8 mouse cellular contexts compared by ENCODE assay signal in the genomic region with DNA sequence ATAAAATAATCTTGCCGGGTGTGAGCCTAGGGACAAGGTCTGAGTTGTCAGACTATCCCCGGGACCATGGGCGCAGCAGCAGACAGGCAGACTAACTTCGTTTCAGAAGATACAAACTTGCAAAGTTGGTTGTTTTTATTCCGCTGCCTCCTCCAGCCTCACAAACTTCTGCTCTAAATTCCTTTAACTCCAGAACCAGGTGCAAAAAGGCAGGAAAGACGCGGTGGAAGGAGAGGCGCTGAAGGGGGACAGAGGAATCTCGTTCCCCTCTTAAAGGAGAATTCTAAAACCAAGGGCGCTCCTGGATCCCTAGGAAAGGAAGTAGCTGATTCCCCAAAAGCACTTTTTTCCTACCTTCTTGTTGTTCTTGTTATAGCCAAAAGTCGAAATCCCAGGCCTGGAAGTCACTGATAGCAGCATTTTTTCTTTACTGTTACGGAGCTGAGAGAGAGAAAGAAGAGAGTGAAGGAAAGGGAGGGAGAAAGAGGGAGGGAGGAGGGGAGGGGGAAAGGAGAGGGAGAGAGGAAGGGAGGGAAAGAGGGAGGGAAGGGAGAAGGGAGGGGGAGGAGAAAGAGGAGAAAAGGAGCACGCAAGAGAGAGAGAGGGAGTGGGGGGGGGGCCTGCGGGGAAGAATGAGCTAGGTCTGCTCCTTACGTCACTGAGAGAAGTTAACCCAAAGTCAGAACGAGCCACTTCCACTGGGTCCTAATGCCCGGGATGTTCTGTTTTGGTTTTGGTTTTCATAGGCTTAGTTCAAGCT. TPM values are rescaled to one million over a fixed set of nuclear protein-coding genes. Genes with fewer than 3 reads are reported as not detected.
A peak's percentile ranks its signal among the peaks of the same experiment; 100 is the strongest.
DNase-seq lines count a peak whose midpoint lies in the region; ATAC-seq lines count a peak whose summit lies in the region.

No protein-coding gene starts in this region.

- DNase-seq in adipocyte (ENCODE audit: low spot score): peak; percentile 91
- peak; percentile 49 for DNase-seq in gastrocnemius, postnatal 10 days
- DNase-seq in hindlimb bud, embryonic 11.5 days (ENCODE audit: extremely low spot score, low read depth, low spot score): peak; percentile 73
- peak; percentile 25 to 62 for DNase-seq in left cerebral cortex, postnatal 10 days (ENCODE audit: extremely low spot score in 1 of 2, low spot score in 2 of 2)
- peak; percentile 45 to 49 for DNase-seq in right cerebral cortex, postnatal 10 days (ENCODE audit: low spot score in 2 of 2)
- DNase-seq in yolk sac, embryonic 10.5 days (ENCODE audit: low spot score): peak; percentile 88

- ATAC-seq in common myeloid progenitor, adult 5-6 weeks (replicated peaks; ENCODE audit: low read depth, poor library complexity, severe bottlenecking): peak; percentile 96
- ATAC-seq in megakaryocyte, adult 5-6 weeks (ENCODE audit: poor library complexity, severe bottlenecking): peak; percentile 99

- intact Hi-C loops in left cerebral cortex, postnatal 10 days (cut with DNase I): no loop called here

RNA-seq across cellular contexts. Expression of a gene that starts 3.9 kb away (rescaled TPM):
- 4.7 and 8.7 TPM in 2 replicates for total RNA-seq in common myeloid progenitor, adult 5-6 weeks (2017)
- 10 to 100 TPM; 64.2 to 65.3 TPM for total RNA-seq in gastrocnemius, postnatal 10 days (2021)
- total RNA-seq in left cerebral cortex, postnatal 10 days (2021): 10 to 100 TPM; 10.7 to 11.6 TPM
- total RNA-seq in megakaryocyte, adult 5-6 weeks (2015): 2.9 and 4.0 TPM in 2 replicates
- total RNA-seq in megakaryocyte, adult 5-6 weeks (2017): 1.5 and 5.4 TPM in 2 replicates

RNA-seq across cellular contexts. Expression of a gene that starts 18.1 kb away (rescaled TPM):
- total RNA-seq in common myeloid progenitor, adult 5-6 weeks (2017): 4.3 and 5.8 TPM in 2 replicates
- total RNA-seq in gastrocnemius, postnatal 10 days (2021): 1 to 10 TPM; 1.1 to 1.4 TPM
- 10 to 100 TPM; 17.8 to 18.7 TPM for total RNA-seq in left cerebral cortex, postnatal 10 days (2021)
- total RNA-seq in megakaryocyte, adult 5-6 weeks (2015): 0.71 TPM in 1 of 2 replicates, not detected in the other
- total RNA-seq in megakaryocyte, adult 5-6 weeks (2017): not detected in 2 replicates

RNA-seq across cellular contexts. Expression of a gene that starts 35.4 kb away (rescaled TPM):
- 18.1 and 24.8 TPM in 2 replicates for total RNA-seq in common myeloid progenitor, adult 5-6 weeks (2017)
- 10 to 100 TPM; 36.9 to 37.7 TPM for total RNA-seq in gastrocnemius, postnatal 10 days (2021)
- total RNA-seq in left cerebral cortex, postnatal 10 days (2021): 10 to 100 TPM; 11.5 to 12.6 TPM
- total RNA-seq in megakaryocyte, adult 5-6 weeks (2015): 6.5 and 6.9 TPM in 2 replicates
- total RNA-seq in megakaryocyte, adult 5-6 weeks (2017): 9.0 and 10.6 TPM in 2 replicates

RNA-seq across cellular contexts. Expression of a gene that starts 49.5 kb away (rescaled TPM):
- total RNA-seq in common myeloid progenitor, adult 5-6 weeks (2017): 1.2 TPM in 1 of 2 replicates, not detected in the other
- not detected for total RNA-seq in gastrocnemius, postnatal 10 days (2021)
- not detected for total RNA-seq in left cerebral cortex, postnatal 10 days (2021)
- not detected in 2 replicates for total RNA-seq in megakaryocyte, adult 5-6 weeks (2015)
- total RNA-seq in megakaryocyte, adult 5-6 weeks (2017): 0.33 TPM in 1 of 2 replicates, not detected in the other

RNA-seq across cellular contexts. Expression of a gene that starts 55.7 kb away (rescaled TPM):
- total RNA-seq in common myeloid progenitor, adult 5-6 weeks (2017): 98.6 and 102 TPM in 2 replicates
- 1 to 10 TPM; 7.5 to 8.8 TPM for total RNA-seq in gastrocnemius, postnatal 10 days (2021)
- 1 to 10 TPM; 8.3 to 9.7 TPM for total RNA-seq in left cerebral cortex, postnatal 10 days (2021)
- total RNA-seq in megakaryocyte, adult 5-6 weeks (2015): 14.1 and 16.1 TPM in 2 replicates
- 33.2 and 34.2 TPM in 2 replicates for total RNA-seq in megakaryocyte, adult 5-6 weeks (2017)

Comparison
In these comparisons a context has a peak if more than half of its experiments do, and no peak if none do; other contexts are left out.
1. Peak in every context shown above with its lines: DNase-seq and ATAC-seq.